Mouse (Mus musculus): Measurements from ENCODE around the gene Hnrnpa1. TPM values are rescaled to one million over a fixed set of nuclear protein-coding genes. Genes with fewer than 3 reads are reported as not detected.
A peak's percentile ranks its signal among the peaks of the same experiment; 100 is the strongest.

Hnrnpa1 gene
- polyA plus RNA-seq, 1 experiment: 1,085 TPM

DNA sequence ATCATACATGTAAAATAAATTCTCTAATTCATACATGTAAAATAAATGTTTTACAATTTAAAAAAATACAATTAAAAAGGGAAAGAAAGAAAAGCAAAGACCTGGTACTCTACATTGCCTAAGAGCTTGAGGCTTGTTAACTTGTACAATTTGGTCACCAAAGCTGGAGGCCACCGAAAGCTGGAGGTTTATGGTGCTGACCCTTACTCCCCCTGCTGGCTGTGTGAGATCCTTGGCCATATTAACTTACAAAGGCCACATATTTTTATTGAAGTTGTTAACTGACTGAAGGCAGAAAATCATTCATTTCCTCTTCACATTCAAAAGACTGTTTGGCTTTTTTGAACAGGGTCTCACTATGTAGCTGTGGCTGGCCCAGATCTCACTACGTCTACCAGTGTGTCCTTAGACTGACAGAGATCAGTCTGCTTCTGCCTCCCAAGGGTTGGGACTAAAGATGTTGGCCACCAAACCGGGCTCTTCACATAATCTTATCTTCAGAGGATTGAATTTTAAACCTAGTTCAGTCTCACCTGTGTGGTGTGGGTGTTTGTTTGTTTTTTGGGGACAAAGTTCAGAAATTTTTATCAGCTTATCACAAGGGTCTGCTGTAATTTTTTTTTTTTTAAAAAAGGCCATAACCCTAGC lies 40.7 kb downstream of the Hnrnpa1 start:
- TF ChIP-seq CTCF (IDR thresholded peaks at IDR 0.05; ENCODE audit: borderline replicate concordance, extremely low read depth, insufficient read depth, insufficient read length): peak; percentile 57; the same call in 1 of the 2 replicates
- TF ChIP-seq POLR2A (IDR thresholded peaks at IDR 0.05; ENCODE audit: borderline replicate concordance, extremely low read depth, insufficient read depth, insufficient read length, poor library complexity, severe bottlenecking): no peak
- DNase-seq (ENCODE audit: low read depth): peak; percentile 52

- TF ChIP-seq CTCF (IDR thresholded peaks at IDR 0.05; ENCODE audit: borderline replicate concordance, extremely low read depth, insufficient read depth, insufficient read length) (no peak), POLR2A (IDR thresholded peaks at IDR 0.05; ENCODE audit: borderline replicate concordance, extremely low read depth, insufficient read depth, insufficient read length, poor library complexity, severe bottlenecking) (no peak)
These were observed 41.4 kb downstream of the Hnrnpa1 start for GRCm38 (mm10) chr15:103281465-103282205.

GRCm38 (mm10) chr15:103284066-103284465 lies 43.8 kb downstream of the Hnrnpa1 start:
- TF ChIP-seq CTCF (IDR thresholded peaks at IDR 0.05; ENCODE audit: borderline replicate concordance, extremely low read depth, insufficient read depth, insufficient read length) (peak; percentile 69), POLR2A (IDR thresholded peaks at IDR 0.05; ENCODE audit: borderline replicate concordance, extremely low read depth, insufficient read depth, insufficient read length, poor library complexity, severe bottlenecking) (no peak)
- peak; percentile 68 for DNase-seq (ENCODE audit: low read depth)

More at GRCm38 (mm10) chr15:103281465-103282205, 41.4 kb downstream of the Hnrnpa1 start:
- no peak for DNase-seq (ENCODE audit: low read depth)

DNA sequence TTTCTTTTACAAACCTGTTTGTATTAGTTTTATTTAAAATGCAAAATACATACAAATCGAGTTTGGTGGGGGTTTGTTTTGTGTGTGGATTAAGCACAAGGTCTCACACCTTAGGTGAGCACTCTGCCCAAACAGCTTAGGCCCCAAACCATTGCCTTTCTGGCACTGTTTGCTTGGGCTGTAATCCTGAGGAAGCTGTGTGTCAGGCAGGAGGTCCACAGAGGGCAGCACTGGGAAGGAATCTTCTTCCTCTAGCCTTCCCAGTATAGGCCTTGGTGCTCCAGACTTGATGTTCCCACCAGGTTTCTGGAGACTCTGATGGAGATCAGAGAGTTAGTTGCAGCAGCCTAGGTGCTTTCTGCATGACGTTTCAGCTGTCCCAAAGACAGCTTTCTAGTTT lies 44.4 kb downstream of the Hnrnpa1 start:
- TF ChIP-seq CTCF (IDR thresholded peaks at IDR 0.05; ENCODE audit: borderline replicate concordance, extremely low read depth, insufficient read depth, insufficient read length): peak; percentile 22; the same call in 1 of the 2 replicates
- TF ChIP-seq POLR2A (IDR thresholded peaks at IDR 0.05; ENCODE audit: borderline replicate concordance, extremely low read depth, insufficient read depth, insufficient read length, poor library complexity, severe bottlenecking): no peak
- DNase-seq (ENCODE audit: low read depth): no peak

DNA sequence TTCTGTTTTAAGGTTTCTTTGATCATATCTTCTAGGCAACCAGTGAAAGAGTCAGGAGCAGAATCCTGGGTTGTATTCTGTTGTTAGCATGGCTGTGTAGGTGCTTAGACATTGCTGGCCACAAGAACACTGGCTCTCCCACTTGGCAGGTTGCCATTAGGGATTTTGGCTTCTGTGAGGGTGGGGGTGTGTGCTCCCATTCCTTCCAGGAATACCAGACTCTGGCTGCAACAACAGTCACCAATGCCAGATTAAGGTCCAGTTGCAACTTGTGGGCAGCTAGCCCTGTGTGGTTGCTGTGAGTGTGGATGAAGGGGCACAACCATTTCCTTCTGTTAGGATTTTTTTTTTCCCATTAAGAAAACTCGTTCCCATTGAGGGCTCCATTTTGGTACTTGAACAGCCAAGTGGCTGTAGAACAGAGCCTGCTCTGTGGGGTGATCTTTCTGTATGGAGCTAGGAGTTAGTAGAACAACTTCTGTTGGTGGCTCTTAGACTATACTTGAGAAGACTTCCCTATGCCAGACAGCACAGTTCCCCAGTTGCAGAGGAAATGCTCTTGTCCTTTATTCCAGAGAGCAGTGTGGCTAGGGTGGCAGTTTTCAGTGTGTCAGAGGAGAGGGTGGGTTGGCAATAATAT lies 45.7 kb downstream of the Hnrnpa1 start:
- TF ChIP-seq CTCF (IDR thresholded peaks at IDR 0.05; ENCODE audit: borderline replicate concordance, extremely low read depth, insufficient read depth, insufficient read length): no peak
- no peak for TF ChIP-seq POLR2A (IDR thresholded peaks at IDR 0.05; ENCODE audit: borderline replicate concordance, extremely low read depth, insufficient read depth, insufficient read length, poor library complexity, severe bottlenecking)
- DNase-seq (ENCODE audit: low read depth): peak; percentile 89

DNA sequence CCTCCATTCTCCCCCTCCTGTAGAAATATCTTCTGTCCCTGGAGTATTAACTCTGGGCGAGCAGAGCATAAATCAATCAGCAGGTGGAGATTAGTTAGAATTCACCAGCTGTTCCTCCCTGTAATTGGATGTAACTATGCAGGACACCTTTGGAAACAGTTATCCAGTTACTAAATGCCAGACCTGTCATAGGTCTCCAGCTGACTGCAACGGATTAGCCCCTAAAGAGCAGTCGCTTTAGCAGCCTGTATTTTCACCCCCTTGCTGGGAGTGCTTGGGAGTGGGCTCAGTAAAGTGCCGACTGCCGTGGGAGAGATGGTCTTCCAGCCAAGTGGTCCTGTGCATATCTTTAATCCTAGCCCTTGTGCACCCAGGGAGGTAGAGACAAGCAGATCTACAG lies 49.4 kb downstream of the Hnrnpa1 start:
- TF ChIP-seq POLR2A (IDR thresholded peaks at IDR 0.05; ENCODE audit: borderline replicate concordance, extremely low read depth, insufficient read depth, insufficient read length, poor library complexity, severe bottlenecking) (no peak), CTCF (IDR thresholded peaks at IDR 0.05; ENCODE audit: borderline replicate concordance, extremely low read depth, insufficient read depth, insufficient read length) (no peak)
- DNase-seq (ENCODE audit: low read depth): peak; percentile 25

GRCm38 (mm10) chr15:103290417-103290816 lies 50.2 kb downstream of the Hnrnpa1 start:
- TF ChIP-seq CTCF (IDR thresholded peaks at IDR 0.05; ENCODE audit: borderline replicate concordance, extremely low read depth, insufficient read depth, insufficient read length) (no peak), POLR2A (IDR thresholded peaks at IDR 0.05; ENCODE audit: borderline replicate concordance, extremely low read depth, insufficient read depth, insufficient read length, poor library complexity, severe bottlenecking) (no peak)
- no peak for DNase-seq (ENCODE audit: low read depth)

DNA sequence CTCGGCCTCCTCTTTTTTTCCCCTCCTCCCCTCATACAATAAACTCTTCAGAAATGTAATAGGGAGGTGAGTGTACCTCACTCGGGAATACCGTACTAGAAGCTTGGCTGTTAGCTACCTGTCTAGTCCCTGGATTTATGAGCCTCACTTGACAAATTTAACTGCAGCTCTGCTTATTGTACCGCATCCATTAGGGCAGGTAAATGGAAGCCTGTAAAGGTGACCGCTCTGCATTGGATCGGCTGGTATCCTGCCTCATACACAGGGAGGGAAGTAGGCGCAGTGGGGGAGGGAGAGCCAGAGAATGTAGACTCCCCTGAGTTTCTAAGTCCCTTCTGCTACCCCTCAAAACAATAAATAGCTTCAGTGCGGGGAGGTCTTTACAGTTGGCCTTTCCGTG lies 50.6 kb downstream of the Hnrnpa1 start:
- DNase-seq (ENCODE audit: low read depth): no peak
- no peak for TF ChIP-seq POLR2A (IDR thresholded peaks at IDR 0.05; ENCODE audit: borderline replicate concordance, extremely low read depth, insufficient read depth, insufficient read length, poor library complexity, severe bottlenecking)
- TF ChIP-seq CTCF (IDR thresholded peaks at IDR 0.05; ENCODE audit: borderline replicate concordance, extremely low read depth, insufficient read depth, insufficient read length): no peak

DNA sequence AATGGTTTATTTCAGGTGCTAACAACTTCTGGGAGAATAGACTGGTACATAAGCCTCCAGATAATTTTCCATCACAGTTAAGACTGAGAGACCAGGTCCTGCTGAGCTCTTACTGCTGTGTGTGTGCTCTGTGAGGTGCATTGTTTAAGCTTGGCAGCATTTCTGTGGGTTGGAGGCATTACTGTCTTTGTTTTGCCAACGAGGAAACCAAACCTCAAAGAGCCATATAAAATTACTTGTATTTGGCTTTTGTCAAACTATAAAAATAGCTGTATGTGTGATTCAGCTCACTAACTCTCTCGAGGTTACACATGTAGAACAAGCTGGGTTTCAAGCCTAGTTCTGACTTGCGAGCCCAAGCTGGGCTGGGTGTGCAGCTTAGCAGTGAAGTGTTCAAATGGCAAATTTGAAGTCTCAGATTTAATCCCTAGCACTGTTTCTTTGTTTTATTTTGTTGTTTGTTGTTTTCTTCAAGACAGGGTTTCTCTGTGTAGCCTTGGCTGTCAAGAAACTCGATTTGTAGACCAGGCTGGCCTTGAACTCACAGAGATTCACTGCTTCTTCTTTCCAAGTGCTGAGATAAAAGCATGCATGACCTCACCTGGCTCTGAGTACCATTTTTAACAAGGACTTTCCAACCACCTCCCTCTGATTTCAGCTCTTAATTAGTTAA lies 52.6 kb downstream of the Hnrnpa1 start:
- no peak for TF ChIP-seq POLR2A (IDR thresholded peaks at IDR 0.05; ENCODE audit: borderline replicate concordance, extremely low read depth, insufficient read depth, insufficient read length, poor library complexity, severe bottlenecking)
- TF ChIP-seq CTCF (IDR thresholded peaks at IDR 0.05; ENCODE audit: borderline replicate concordance, extremely low read depth, insufficient read depth, insufficient read length): no peak
- no peak for DNase-seq (ENCODE audit: low read depth)

- TF ChIP-seq CTCF (IDR thresholded peaks at IDR 0.05; ENCODE audit: borderline replicate concordance, extremely low read depth, insufficient read depth, insufficient read length) (no peak), POLR2A (IDR thresholded peaks at IDR 0.05; ENCODE audit: borderline replicate concordance, extremely low read depth, insufficient read depth, insufficient read length, poor library complexity, severe bottlenecking) (no peak)
- no peak for DNase-seq (ENCODE audit: low read depth)
These were observed 53.1 kb downstream of the Hnrnpa1 start for GRCm38 (mm10) chr15:103293375-103293774.

DNA sequence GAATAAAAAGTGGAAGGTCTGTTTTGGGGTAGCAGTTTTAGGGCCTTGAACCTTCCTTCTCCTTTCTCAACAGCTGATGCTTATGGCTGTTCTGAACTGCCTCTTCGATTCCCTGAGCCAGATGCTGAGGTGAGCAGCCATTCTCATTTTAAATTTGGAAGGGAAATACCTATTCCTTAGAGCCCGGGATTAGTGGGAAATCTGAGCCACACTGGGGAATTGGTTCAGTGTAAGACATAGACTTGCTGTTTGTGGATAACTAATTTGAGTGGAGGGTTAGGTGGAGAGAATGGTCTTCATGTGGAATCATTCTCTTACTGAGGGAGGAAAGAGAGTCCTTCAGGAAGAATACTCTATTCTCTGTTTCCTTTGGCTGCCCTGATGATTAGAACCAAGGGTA lies 54.4 kb downstream of the Hnrnpa1 start:
- no peak for TF ChIP-seq POLR2A (IDR thresholded peaks at IDR 0.05; ENCODE audit: borderline replicate concordance, extremely low read depth, insufficient read depth, insufficient read length, poor library complexity, severe bottlenecking)
- no peak for TF ChIP-seq CTCF (IDR thresholded peaks at IDR 0.05; ENCODE audit: borderline replicate concordance, extremely low read depth, insufficient read depth, insufficient read length)
- DNase-seq (ENCODE audit: low read depth): no peak
